Mouse (Mus musculus) thymus, adult 18-20 months (tissue): ENCODE data around the gene Bbc3.

Experiments used
- DNase-seq, 2 experiments: peaks; one replicate each; pipeline ENCODE4 v3.0.0; 2022; ENCODE audit warnings: mixed read lengths in 2 of 2

Bbc3 gene

GRCm38 (mm10) chr7:16319216-16319615, 11.0 kb downstream of the Bbc3 start:
- DNase-seq: no peak

GRCm38 (mm10) chr7:16320479-16320878, 12.3 kb downstream of the Bbc3 start:
- no peak for DNase-seq

- DNase-seq: no peak
Observed at GRCm38 (mm10) chr7:16324661-16325060, 16.5 kb downstream of the Bbc3 start.

GRCm38 (mm10) chr7:16325920-16326606, 17.9 kb downstream of the Bbc3 start:
- peak in 1 of 2 experiments; percentile 35 for DNase-seq

- no peak for DNase-seq
Observed at GRCm38 (mm10) chr7:16326607-16326971, 18.4 kb downstream of the Bbc3 start.

- no peak for DNase-seq
Observed at GRCm38 (mm10) chr7:16329146-16329545, 21.0 kb downstream of the Bbc3 start.

GRCm38 (mm10) chr7:16337733-16338132, 29.5 kb downstream of the Bbc3 start:
- DNase-seq: no peak

GRCm38 (mm10) chr7:16344598-16344997, 36.4 kb downstream of the Bbc3 start:
- no peak for DNase-seq

GRCm38 (mm10) chr7:16345297-16345696, 37.1 kb downstream of the Bbc3 start:
- no peak for DNase-seq

GRCm38 (mm10) chr7:16349999-16350398, 41.8 kb downstream of the Bbc3 start:
- DNase-seq: no peak

- no peak for DNase-seq
Observed at GRCm38 (mm10) chr7:16355854-16356594, 47.8 kb downstream of the Bbc3 start.

GRCm38 (mm10) chr7:16357602-16358001, 49.4 kb downstream of the Bbc3 start:
- DNase-seq: no peak

GRCm38 (mm10) chr7:16364319-16364718, 56.1 kb downstream of the Bbc3 start:
- peak in 1 of 2 experiments; percentile 46 for DNase-seq

- DNase-seq: no peak
Observed at GRCm38 (mm10) chr7:16364901-16365500, 56.8 kb downstream of the Bbc3 start.

GRCm38 (mm10) chr7:16366133-16366646, 58.0 kb downstream of the Bbc3 start:
- DNase-seq: no peak

GRCm38 (mm10) chr7:16366669-16367068, 58.5 kb downstream of the Bbc3 start:
- DNase-seq: no peak
